Mouse (Mus musculus): ENCODE measurements around the gene Moxd1. TPM values are rescaled to one million over a fixed set of nuclear protein-coding genes. Genes with fewer than 3 reads are reported as not detected.
A peak's percentile ranks its signal among the peaks of the same experiment; 100 is the strongest.

Moxd1 gene
- polyA plus RNA-seq, 1 experiment from 2014 or later, result 12.4 TPM

- Histone ChIP-seq H3K27ac (no peak overlapping the region), H3K27me3 (ENCODE audit: insufficient read depth, low read length) (no peaks in the 10 kb centered on the region), H3K9me3 (replicated peaks; ENCODE audit: low read length) (no peaks in the 10 kb centered on the region), H3K4me1 (replicated peaks; ENCODE audit: insufficient read depth, low read length) (no peaks in the 10 kb centered on the region), H3K4me2 (ENCODE audit: low read length) (no peak overlapping the region), H3K36me3 (ENCODE audit: insufficient read depth, low read length) (no peaks in the 10 kb centered on the region), H3K9ac (ENCODE audit: low read depth, low read length) (no peak overlapping the region), H3K4me3 (replicated peaks; ENCODE audit: low read depth, low read length) (no peak overlapping the region)
- TF ChIP-seq CTCF (IDR thresholded peaks at IDR 0.05; ENCODE audit: low read depth), result no peak
- 87% methylated on average over 5 of the region's 5 CpGs for WGBS
- ATAC-seq (replicated peaks; ENCODE audit: low FRiP score, low read depth) (no peak), DNase-seq (ENCODE audit: low spot score) (no peak)
Observed at GRCm38 (mm10) chr10:24213297-24213696, 10.0 kb upstream of the Moxd1 start.

GRCm38 (mm10) chr10:24217558-24218268 lies 5.6 kb upstream of the Moxd1 start:
- Histone ChIP-seq H3K36me3 (ENCODE audit: insufficient read depth, low read length) (no peaks in the 10 kb centered on the region), H3K9me3 (replicated peaks; ENCODE audit: low read length) (no peaks in the 10 kb centered on the region), H3K4me1 (replicated peaks; ENCODE audit: insufficient read depth, low read length) (no peaks in the 10 kb centered on the region; the same call in 1 of the 2 replicates), H3K27me3 (ENCODE audit: insufficient read depth, low read length) (no peaks in the 10 kb centered on the region), H3K4me2 (ENCODE audit: low read length) (no peak overlapping the region), H3K27ac (no peak overlapping the region), H3K4me3 (replicated peaks; ENCODE audit: low read depth, low read length) (no peak overlapping the region), H3K9ac (ENCODE audit: low read depth, low read length) (no peak overlapping the region)
- no peak for ATAC-seq (replicated peaks; ENCODE audit: low FRiP score, low read depth)
- WGBS, result 46% methylated on average over 6 of the region's 6 CpGs
- DNase-seq (ENCODE audit: low spot score), result no peak
- no peak for TF ChIP-seq CTCF (IDR thresholded peaks at IDR 0.05; ENCODE audit: low read depth)

- H3K4me1 ChIP-seq (replicated peaks; ENCODE audit: insufficient read depth, low read length), result peaks cover 7% of the 10 kb centered on the region; the same call in 1 of the 2 replicates
- H3K4me3 ChIP-seq (replicated peaks; ENCODE audit: low read depth, low read length), result no peak overlapping the region
- no peaks in the 10 kb centered on the region for H3K36me3 ChIP-seq (ENCODE audit: insufficient read depth, low read length)
- no peak overlapping the region for H3K9ac ChIP-seq (ENCODE audit: low read depth, low read length)
- no peak for TF ChIP-seq CTCF (IDR thresholded peaks at IDR 0.05; ENCODE audit: low read depth)
- no peak for DNase-seq (ENCODE audit: low spot score)
- WGBS, result 69% methylated on average over 5 of the region's 5 CpGs
- H3K27ac ChIP-seq, result no peak overlapping the region
- no peak overlapping the region for H3K4me2 ChIP-seq (ENCODE audit: low read length)
- ATAC-seq (replicated peaks; ENCODE audit: low FRiP score, low read depth), result no peak
- H3K9me3 ChIP-seq (replicated peaks; ENCODE audit: low read length), result no peaks in the 10 kb centered on the region
- H3K27me3 ChIP-seq (ENCODE audit: insufficient read depth, low read length), result peaks cover 3% of the 10 kb centered on the region; the same call in 1 of the 2 replicates
Observed at GRCm38 (mm10) chr10:24220931-24221330, 2.4 kb upstream of the Moxd1 start.

- Histone ChIP-seq H3K27ac (no peak overlapping the region), H3K4me3 (replicated peaks; ENCODE audit: low read depth, low read length) (peak overlapping the region; percentile 44), H3K9me3 (replicated peaks; ENCODE audit: low read length) (no peaks in the 10 kb centered on the region), H3K36me3 (ENCODE audit: insufficient read depth, low read length) (no peaks in the 10 kb centered on the region), H3K27me3 (ENCODE audit: insufficient read depth, low read length) (peaks cover 3% of the 10 kb centered on the region; the same call in 1 of the 2 replicates), H3K4me1 (replicated peaks; ENCODE audit: insufficient read depth, low read length) (peaks cover 7% of the 10 kb centered on the region; the same call in 1 of the 2 replicates), H3K9ac (ENCODE audit: low read depth, low read length) (peak overlapping the region; percentile 46; the same call in 1 of the 2 replicates), H3K4me2 (ENCODE audit: low read length) (peak overlapping the region; percentile 89)
- DNase-seq (ENCODE audit: low spot score) (no peak), ATAC-seq (replicated peaks; ENCODE audit: low FRiP score, low read depth) (no peak)
- TF ChIP-seq CTCF (IDR thresholded peaks at IDR 0.05; ENCODE audit: low read depth), result no peak
- 10% methylated on average over 6 of the region's 6 CpGs for WGBS
Observed at GRCm38 (mm10) chr10:24222911-24223310, 406 bp upstream of the Moxd1 start.

- ATAC-seq (replicated peaks; ENCODE audit: low FRiP score, low read depth) (no peak), DNase-seq (ENCODE audit: low spot score) (no peak)
- H3K4me3 ChIP-seq (replicated peaks; ENCODE audit: low read depth, low read length), result no peak overlapping the region
- H3K9ac ChIP-seq (ENCODE audit: low read depth, low read length), result no peak overlapping the region
- H3K4me2 ChIP-seq (ENCODE audit: low read length), result peak overlapping the region; percentile 89
- H3K36me3 ChIP-seq (ENCODE audit: insufficient read depth, low read length), result no peaks in the 10 kb centered on the region
- H3K9me3 ChIP-seq (replicated peaks; ENCODE audit: low read length), result no peaks in the 10 kb centered on the region
- no peak overlapping the region for H3K27ac ChIP-seq
- H3K4me1 ChIP-seq (replicated peaks; ENCODE audit: insufficient read depth, low read length), result peaks cover 7% of the 10 kb centered on the region; the same call in 1 of the 2 replicates
- WGBS, result 22% methylated on average over 8 of the region's 8 CpGs
- no peak for TF ChIP-seq CTCF (IDR thresholded peaks at IDR 0.05; ENCODE audit: low read depth)
- H3K27me3 ChIP-seq (ENCODE audit: insufficient read depth, low read length), result peaks cover 3% of the 10 kb centered on the region; the same call in 1 of the 2 replicates
Observed at GRCm38 (mm10) chr10:24224591-24224990, 1.3 kb downstream of the Moxd1 start.

GRCm38 (mm10) chr10:24228318-24229183 lies 5.2 kb downstream of the Moxd1 start:
- Histone ChIP-seq H3K4me3 (replicated peaks; ENCODE audit: low read depth, low read length) (no peak overlapping the region), H3K9ac (ENCODE audit: low read depth, low read length) (no peak overlapping the region), H3K4me2 (ENCODE audit: low read length) (no peak overlapping the region), H3K36me3 (ENCODE audit: insufficient read depth, low read length) (no peaks in the 10 kb centered on the region), H3K27ac (no peak overlapping the region), H3K9me3 (replicated peaks; ENCODE audit: low read length) (no peaks in the 10 kb centered on the region), H3K27me3 (ENCODE audit: insufficient read depth, low read length) (no peaks in the 10 kb centered on the region), H3K4me1 (replicated peaks; ENCODE audit: insufficient read depth, low read length) (peaks cover 3% of the 10 kb centered on the region; the same call in 1 of the 2 replicates)
- TF ChIP-seq CTCF (IDR thresholded peaks at IDR 0.05; ENCODE audit: low read depth), result no peak
- 56% methylated on average over 12 of the region's 12 CpGs for WGBS
- DNase-seq (ENCODE audit: low spot score) (no peak), ATAC-seq (replicated peaks; ENCODE audit: low FRiP score, low read depth) (no peak)

Data from kidney, postnatal 0 days (tissue).